In genomic region chr5:44268524-44268923, GRCm38 (mm10) we compare ENCODE assay signal across 8 mouse cellular contexts. TPM values are rescaled to one million over a fixed set of nuclear protein-coding genes. Genes with fewer than 3 reads are reported as not detected.
DNase-seq lines count a peak whose midpoint lies in the region; ATAC-seq and TF ChIP-seq lines count a peak whose summit lies in the region.
"Not testable (repeated sequence)": the region's sequence is repeated elsewhere in the genome, so short reads cannot be mapped to it uniquely, and the experiment has no call there.

No protein-coding gene starts in this region.

- CTCF ChIA-PET in Patski (lab: Charles Lee): interaction anchor here (0.6 to 1.6 kb wide), 20 partner anchors 11 to 374 kb away, joined by 3 to 15 read pairs (median 3); no protein-coding TSS in a partner anchor

- H3K27ac ChIP-seq in limb, embryonic 14.5 days (replicated peaks; ENCODE audit: low read depth, low read length): not testable (repeated sequence)

- not testable (repeated sequence) for H3K4me2 ChIP-seq in limb, embryonic 14.5 days (replicated peaks; ENCODE audit: low read depth, low read length, severe bottlenecking)

- H3K27me3 ChIP-seq in Patski; limb, embryonic 14.5 days (ENCODE audit: control insufficient read depth, insufficient read depth, low read length): not testable (repeated sequence)

- in situ Hi-C loops in Patski (cut with MboI; ENCODE audit: low pct_unique_long_range_greater_than_20kb): not testable (repeated sequence)

- H3K4me3 ChIP-seq in limb, embryonic 14.5 days (replicated peaks; ENCODE audit: low read length): not testable (repeated sequence)

- not testable (repeated sequence) for TF ChIP-seq POLR2A in limb, embryonic 14.5 days (IDR thresholded peaks at IDR 0.05; ENCODE audit: borderline replicate concordance, extremely low read depth, insufficient read depth, insufficient read length)

- peak; percentile 59 for TF ChIP-seq CTCF in Patski (IDR thresholded peaks at IDR 0.05)

- not testable (repeated sequence) for ATAC-seq in Patski; limb, embryonic 14.5 days (ENCODE audit: low FRiP score, low read depth)

- not testable (repeated sequence) for H3K9ac ChIP-seq in limb, embryonic 14.5 days (ENCODE audit: low read depth, low read length, severe bottlenecking)

- not testable (repeated sequence) for DNase-seq in Patski (ENCODE audit: low read depth, low spot score)
- peak; percentile 13 for DNase-seq in c-Kit-positive CD71-positive TER-119-positive erythroid progenitor cells, embryonic 14.5 days (ENCODE audit: low spot score)
- peak; percentile 51 for DNase-seq in embryo, embryonic 10 days (ENCODE audit: low spot score)
- peak; percentile 12 to 47 for DNase-seq in heart, adult 18-20 months
- peak; percentile 44 for DNase-seq in kidney, postnatal 10 days
- peak; percentile 38 for DNase-seq in limb, embryonic 14.5 days (ENCODE audit: low spot score)
- DNase-seq in ovary, postnatal 14 days (ENCODE audit: low spot score): peak; percentile 10
- DNase-seq in thymus, postnatal 4 days: peak; percentile 40

- POLR2A ChIA-PET in Patski (lab: Charles Lee): interaction anchor here (0.5 kb wide), 1 partner anchor 137 kb away, joined by 3 read pairs; no protein-coding TSS in a partner anchor

- not testable (repeated sequence) for H3K9me3 ChIP-seq in limb, embryonic 14.5 days (ENCODE audit: control insufficient read depth, low read length)

- not testable (repeated sequence) for H3K36me3 ChIP-seq in limb, embryonic 14.5 days (ENCODE audit: control insufficient read depth, insufficient read depth, low read length)

- 53% methylated on average over 2 of the region's 3 CpGs for WGBS in limb, embryonic 14.5 days

- not testable (repeated sequence) for H3K4me1 ChIP-seq in limb, embryonic 14.5 days (ENCODE audit: control insufficient read depth, insufficient read depth, low read length)

RNA-seq across cellular contexts. Expression of gene Tapt1, which starts 42.1 kb away (rescaled TPM):
- 46.7 TPM for polyA plus RNA-seq in Patski (2021)
- total RNA-seq in heart, adult 18-20 months (2021): 10 to 100 TPM; 18.8 to 20.7 TPM
- 47.9 and 53.2 TPM in 2 replicates for polyA plus RNA-seq in limb, embryonic 14.5 days (2012; rRNA removed)
- 36.0 and 40.6 TPM in 2 replicates for polyA plus RNA-seq in limb, embryonic 14.5 days (2014; fragmentation: Nextera tagmentation; extraction: Ambion mirVana)
